Mouse (Mus musculus): ENCODE data around the gene Hspa12a. TPM values are rescaled to one million over a fixed set of nuclear protein-coding genes. Genes with fewer than 3 reads are reported as not detected.
A peak's percentile ranks its signal among the peaks of the same experiment; 100 is the strongest.
"Not testable (repeated sequence)": the region's sequence is repeated elsewhere in the genome, so short reads cannot be mapped to it uniquely, and the experiment has no call there.

Gene Hspa12a
- polyA plus RNA-seq, 1 experiment from 2014 or later, result 15.7 TPM

DNA sequence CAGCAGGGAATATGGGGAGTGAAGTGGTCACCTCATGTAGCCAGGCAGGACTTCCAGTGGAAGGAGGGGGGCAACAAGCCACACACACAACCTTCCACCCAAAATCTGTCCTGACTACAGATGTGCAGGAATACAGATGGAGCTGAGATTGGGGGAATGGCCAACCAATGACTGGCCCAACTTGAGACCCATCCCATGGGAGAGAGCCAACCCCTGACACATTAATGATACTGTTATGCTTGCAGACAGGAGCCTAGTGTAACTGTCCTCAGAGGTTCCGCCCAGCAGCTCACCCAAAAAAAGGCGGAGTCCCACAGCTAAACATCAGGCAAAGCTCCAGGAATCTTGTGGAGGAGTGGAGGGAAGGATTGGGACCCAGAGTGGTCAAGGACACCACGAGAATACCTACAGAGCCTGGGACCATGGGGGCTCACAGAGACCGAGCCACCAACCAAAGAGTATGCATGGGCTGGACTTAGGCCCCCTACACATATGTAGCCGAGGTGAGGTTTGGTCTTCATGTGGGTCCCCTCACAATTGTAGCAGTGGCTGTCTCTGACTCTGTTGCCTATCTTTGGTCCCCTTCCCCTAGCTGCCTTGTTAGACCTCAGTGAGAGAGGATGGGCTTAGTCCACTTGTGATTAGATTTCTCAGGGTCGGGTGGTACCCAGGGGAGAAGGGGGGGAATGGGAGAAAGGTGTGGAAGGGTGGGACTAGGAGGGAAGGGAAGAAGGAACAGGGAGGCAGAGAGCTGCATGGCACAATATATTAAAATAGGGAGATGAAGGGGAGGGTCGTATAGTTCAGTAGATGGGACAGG lies 40.2 kb downstream of the Hspa12a start:
- no peak overlapping the region for H3K9ac ChIP-seq (ENCODE audit: low read depth, low read length)
- no peaks in the 10 kb centered on the region for H3K36me3 ChIP-seq (ENCODE audit: control insufficient read depth, insufficient read depth, low read length)
- H3K4me1 ChIP-seq (replicated peaks; ENCODE audit: control insufficient read depth, insufficient read depth, low read length), result no peaks in the 10 kb centered on the region
- WGBS, result 70% methylated on average over 7 of the region's 7 CpGs
- DNase-seq (ENCODE audit: low spot score), result no peak
- H3K27me3 ChIP-seq (ENCODE audit: control insufficient read depth, insufficient read depth, low read length), result no peaks in the 10 kb centered on the region
- H3K4me3 ChIP-seq (ENCODE audit: low read depth, low read length), result no peak overlapping the region
- no peaks in the 10 kb centered on the region for H3K9me3 ChIP-seq (ENCODE audit: control insufficient read depth, low read length)
- ATAC-seq (ENCODE audit: low FRiP score), result no peak
- H3K27ac ChIP-seq (ENCODE audit: low read depth, low read length), result no peak overlapping the region
- H3K4me2 ChIP-seq (replicated peaks; ENCODE audit: low read depth, low read length), result no peak overlapping the region

DNA sequence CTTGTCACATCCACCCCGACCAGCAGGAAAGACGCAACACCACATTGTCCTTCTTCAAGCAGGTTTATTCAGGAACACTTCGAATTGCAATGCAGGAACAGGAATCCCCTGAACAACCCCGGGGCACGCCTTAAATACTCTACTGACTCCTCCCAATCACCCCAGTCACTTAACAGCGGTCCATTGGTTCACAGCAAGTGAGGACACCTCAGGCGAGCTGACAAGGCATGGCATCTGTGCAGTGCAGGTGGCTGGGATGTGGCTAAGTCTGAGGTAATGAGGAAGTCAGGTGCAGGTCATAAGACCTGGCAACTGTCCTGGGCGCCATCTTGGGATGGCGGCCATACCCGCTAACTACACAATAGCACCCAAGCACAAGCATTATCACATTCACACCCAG lies 43.0 kb downstream of the Hspa12a start:
- not testable (repeated sequence) for H3K9me3 ChIP-seq (ENCODE audit: control insufficient read depth, low read length); H3K4me1 ChIP-seq (replicated peaks; ENCODE audit: control insufficient read depth, insufficient read depth, low read length); DNase-seq (ENCODE audit: low spot score); H3K27ac ChIP-seq (ENCODE audit: low read depth, low read length); H3K4me3 ChIP-seq (ENCODE audit: low read depth, low read length); ATAC-seq (ENCODE audit: low FRiP score); H3K9ac ChIP-seq (ENCODE audit: low read depth, low read length); H3K4me2 ChIP-seq (replicated peaks; ENCODE audit: low read depth, low read length); H3K36me3 ChIP-seq (ENCODE audit: control insufficient read depth, insufficient read depth, low read length); H3K27me3 ChIP-seq (ENCODE audit: control insufficient read depth, insufficient read depth, low read length)
- WGBS, result 87% methylated on average over 10 of the region's 10 CpGs

DNA sequence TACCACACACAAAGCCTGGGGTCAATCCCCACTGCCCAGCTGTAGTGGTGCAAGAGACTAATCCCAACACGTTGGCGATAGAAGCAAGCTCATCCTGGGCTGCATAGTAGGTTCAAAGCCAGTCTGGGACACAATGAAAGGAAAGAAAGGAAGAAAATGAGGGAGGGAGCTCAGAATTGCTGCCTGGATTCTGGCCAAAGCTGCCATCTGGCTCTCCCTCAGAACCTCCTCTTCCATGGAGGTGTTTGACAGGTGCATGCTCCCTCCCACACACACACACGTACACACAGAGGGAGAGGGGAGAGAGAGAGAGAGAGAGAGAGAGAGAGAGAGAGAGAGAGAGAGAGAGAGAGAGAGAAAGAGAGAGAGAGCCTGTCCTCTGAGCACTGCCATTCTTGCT lies 47.2 kb downstream of the Hspa12a start:
- Histone ChIP-seq H3K36me3 (ENCODE audit: control insufficient read depth, insufficient read depth, low read length) (no peaks in the 10 kb centered on the region), H3K9ac (ENCODE audit: low read depth, low read length) (no peak overlapping the region), H3K9me3 (ENCODE audit: control insufficient read depth, low read length) (no peaks in the 10 kb centered on the region), H3K27me3 (ENCODE audit: control insufficient read depth, insufficient read depth, low read length) (no peaks in the 10 kb centered on the region), H3K4me2 (replicated peaks; ENCODE audit: low read depth, low read length) (no peak overlapping the region), H3K4me1 (replicated peaks; ENCODE audit: control insufficient read depth, insufficient read depth, low read length) (no peaks in the 10 kb centered on the region), H3K4me3 (ENCODE audit: low read depth, low read length) (no peak overlapping the region), H3K27ac (ENCODE audit: low read depth, low read length) (no peak overlapping the region)
- WGBS, result 87% methylated on average over 2 of the region's 3 CpGs
- no peak for ATAC-seq (ENCODE audit: low FRiP score)
- no peak for DNase-seq (ENCODE audit: low spot score)

DNA sequence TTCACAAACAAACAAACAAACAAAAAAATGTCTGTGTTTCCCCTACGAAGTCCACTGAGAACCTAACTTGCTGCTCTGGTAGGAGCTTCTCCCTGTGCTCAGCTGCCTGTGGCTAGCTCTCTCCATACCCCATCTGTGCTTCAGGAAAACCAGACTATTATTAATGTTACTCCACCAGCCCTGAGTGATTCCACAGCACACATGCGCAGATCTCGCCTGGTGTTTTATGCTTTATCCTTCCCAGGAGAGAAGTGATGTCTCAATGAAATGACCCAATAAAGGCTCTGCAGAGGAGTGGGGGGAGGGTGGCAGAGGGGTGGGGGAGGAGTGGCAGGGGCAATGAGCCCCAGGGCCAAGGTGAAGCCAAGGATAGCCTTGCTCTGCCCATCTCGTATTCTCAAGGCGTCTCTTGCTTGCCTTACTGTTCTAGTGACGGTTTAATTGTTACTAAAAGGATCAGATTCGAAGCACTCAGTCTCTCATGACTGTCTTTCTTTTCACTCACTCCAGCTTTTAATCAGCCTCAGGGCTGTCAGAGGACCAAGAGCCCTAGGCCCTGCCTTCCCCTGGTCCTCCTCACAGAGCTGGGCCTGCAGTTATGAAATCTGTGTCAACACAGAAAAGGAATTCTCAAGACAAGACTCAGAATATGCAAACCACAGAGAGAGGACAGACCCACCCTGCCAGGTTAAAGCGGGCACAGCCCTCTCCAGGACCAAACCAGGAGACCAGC lies 54.0 kb downstream of the Hspa12a start:
- no peaks in the 10 kb centered on the region for H3K36me3 ChIP-seq (ENCODE audit: control insufficient read depth, insufficient read depth, low read length)
- H3K9me3 ChIP-seq (ENCODE audit: control insufficient read depth, low read length), result no peaks in the 10 kb centered on the region
- no peak overlapping the region for H3K4me3 ChIP-seq (ENCODE audit: low read depth, low read length)
- peak; percentile 66; the same call in 1 of the 2 replicates for ATAC-seq (ENCODE audit: low FRiP score)
- peak overlapping the region; percentile 77 for H3K27ac ChIP-seq (ENCODE audit: low read depth, low read length)
- peak; percentile 42 for DNase-seq (ENCODE audit: low spot score)
- no peak overlapping the region for H3K4me2 ChIP-seq (replicated peaks; ENCODE audit: low read depth, low read length)
- H3K27me3 ChIP-seq (ENCODE audit: control insufficient read depth, insufficient read depth, low read length), result no peaks in the 10 kb centered on the region
- 62% methylated on average over 8 of the region's 8 CpGs for WGBS
- no peak overlapping the region for H3K9ac ChIP-seq (ENCODE audit: low read depth, low read length)
- H3K4me1 ChIP-seq (replicated peaks; ENCODE audit: control insufficient read depth, insufficient read depth, low read length), result no peaks in the 10 kb centered on the region

- H3K36me3 ChIP-seq (ENCODE audit: control insufficient read depth, insufficient read depth, low read length), result no peaks in the 10 kb centered on the region
- H3K4me2 ChIP-seq (replicated peaks; ENCODE audit: low read depth, low read length), result no peak overlapping the region
- no peak overlapping the region for H3K27ac ChIP-seq (ENCODE audit: low read depth, low read length)
- H3K27me3 ChIP-seq (ENCODE audit: control insufficient read depth, insufficient read depth, low read length), result no peaks in the 10 kb centered on the region
- ATAC-seq (ENCODE audit: low FRiP score) (no peak), DNase-seq (ENCODE audit: low spot score) (no peak)
- no peaks in the 10 kb centered on the region for H3K4me1 ChIP-seq (replicated peaks; ENCODE audit: control insufficient read depth, insufficient read depth, low read length)
- no peaks in the 10 kb centered on the region for H3K9me3 ChIP-seq (ENCODE audit: control insufficient read depth, low read length)
- H3K9ac ChIP-seq (ENCODE audit: low read depth, low read length), result no peak overlapping the region
- 68% methylated on average over 7 of the region's 7 CpGs for WGBS
- H3K4me3 ChIP-seq (ENCODE audit: low read depth, low read length), result no peak overlapping the region
Observed at GRCm38 (mm10) chr19:58886467-58886866, 57.0 kb downstream of the Hspa12a start.

DNA sequence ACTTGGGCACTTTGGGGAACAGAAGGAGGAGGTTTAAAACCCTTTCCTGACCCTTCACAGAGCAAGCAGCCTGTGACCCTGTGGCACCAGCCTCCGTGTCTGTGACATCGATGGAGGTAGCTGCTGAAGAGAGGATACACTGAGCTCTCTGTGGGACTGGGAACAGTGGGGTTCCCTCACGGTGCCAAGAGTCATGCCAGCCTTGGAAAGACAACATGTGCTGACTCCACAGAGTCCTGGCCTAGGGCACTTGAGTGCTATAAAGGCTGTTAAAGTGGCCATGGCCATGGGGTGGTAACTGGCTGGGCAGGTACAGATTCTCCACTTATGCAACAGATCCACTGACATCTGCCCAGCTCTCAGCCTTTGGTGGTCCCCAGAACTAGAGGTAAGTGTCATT lies 60.0 kb downstream of the Hspa12a start:
- no peaks in the 10 kb centered on the region for H3K27me3 ChIP-seq (ENCODE audit: control insufficient read depth, insufficient read depth, low read length)
- H3K9ac ChIP-seq (ENCODE audit: low read depth, low read length), result no peak overlapping the region
- no peaks in the 10 kb centered on the region for H3K9me3 ChIP-seq (ENCODE audit: control insufficient read depth, low read length)
- H3K4me3 ChIP-seq (ENCODE audit: low read depth, low read length), result no peak overlapping the region
- H3K36me3 ChIP-seq (ENCODE audit: control insufficient read depth, insufficient read depth, low read length), result no peaks in the 10 kb centered on the region
- ATAC-seq (ENCODE audit: low FRiP score) (no peak), DNase-seq (ENCODE audit: low spot score) (no peak)
- H3K27ac ChIP-seq (ENCODE audit: low read depth, low read length), result no peak overlapping the region
- 84% methylated on average over 3 of the region's 3 CpGs for WGBS
- no peaks in the 10 kb centered on the region for H3K4me1 ChIP-seq (replicated peaks; ENCODE audit: control insufficient read depth, insufficient read depth, low read length)
- no peak overlapping the region for H3K4me2 ChIP-seq (replicated peaks; ENCODE audit: low read depth, low read length)

- Histone ChIP-seq H3K4me2 (replicated peaks; ENCODE audit: low read depth, low read length) (no peak overlapping the region), H3K9me3 (ENCODE audit: control insufficient read depth, low read length) (no peaks in the 10 kb centered on the region), H3K27me3 (ENCODE audit: control insufficient read depth, insufficient read depth, low read length) (no peaks in the 10 kb centered on the region), H3K9ac (ENCODE audit: low read depth, low read length) (no peak overlapping the region), H3K4me3 (ENCODE audit: low read depth, low read length) (no peak overlapping the region), H3K4me1 (replicated peaks; ENCODE audit: control insufficient read depth, insufficient read depth, low read length) (no peaks in the 10 kb centered on the region), H3K36me3 (ENCODE audit: control insufficient read depth, insufficient read depth, low read length) (no peaks in the 10 kb centered on the region), H3K27ac (ENCODE audit: low read depth, low read length) (no peak overlapping the region)
- WGBS, result 88% methylated on average over 4 of the region's 4 CpGs
- ATAC-seq (ENCODE audit: low FRiP score) (no peak), DNase-seq (ENCODE audit: low spot score) (no peak)
Observed at GRCm38 (mm10) chr19:58882336-58882735, 61.1 kb downstream of the Hspa12a start.

DNA sequence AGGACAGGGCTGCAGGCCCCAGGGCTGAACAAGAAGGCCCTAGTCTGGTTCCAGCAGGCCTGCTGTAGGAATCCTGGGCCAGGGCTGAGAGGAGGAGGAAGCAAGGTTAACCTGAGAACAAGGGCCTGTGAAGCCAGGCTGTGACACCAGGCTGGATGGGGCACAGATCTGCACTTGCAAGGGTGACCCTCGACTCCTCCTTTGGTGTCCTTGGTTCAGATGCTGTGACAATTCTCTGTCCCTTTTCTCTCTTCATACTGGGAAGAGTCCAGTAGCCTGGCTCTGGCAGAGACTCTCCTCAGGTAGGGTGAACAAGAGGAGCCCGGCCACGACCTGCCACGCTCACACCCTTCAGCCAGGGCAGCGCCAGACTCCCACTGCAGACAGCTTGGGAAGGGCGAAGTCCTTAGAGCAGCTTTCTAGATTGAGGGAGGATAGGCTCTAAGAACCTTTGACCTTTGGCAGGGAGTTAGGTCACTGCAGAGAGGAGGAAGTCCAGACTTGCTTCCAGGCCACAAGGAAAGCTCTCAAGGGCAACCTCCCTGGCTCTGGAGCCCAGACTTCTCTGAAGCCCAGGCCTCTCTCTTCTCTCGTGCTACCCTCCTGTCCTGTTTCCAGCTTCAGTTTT lies 64.0 kb downstream of the Hspa12a start:
- 84% methylated on average over 7 of the region's 7 CpGs for WGBS

More for the DNA sequence above, 64.0 kb downstream of the Hspa12a start:
- DNase-seq (ENCODE audit: low spot score) (no peak), ATAC-seq (ENCODE audit: low FRiP score) (no peak)
- Histone ChIP-seq H3K4me3 (ENCODE audit: low read depth, low read length) (no peak overlapping the region), H3K4me2 (replicated peaks; ENCODE audit: low read depth, low read length) (no peak overlapping the region), H3K36me3 (ENCODE audit: control insufficient read depth, insufficient read depth, low read length) (no peaks in the 10 kb centered on the region), H3K9me3 (ENCODE audit: control insufficient read depth, low read length) (no peaks in the 10 kb centered on the region), H3K27me3 (ENCODE audit: control insufficient read depth, insufficient read depth, low read length) (no peaks in the 10 kb centered on the region), H3K4me1 (replicated peaks; ENCODE audit: control insufficient read depth, insufficient read depth, low read length) (no peaks in the 10 kb centered on the region), H3K27ac (ENCODE audit: low read depth, low read length) (no peak overlapping the region), H3K9ac (ENCODE audit: low read depth, low read length) (no peak overlapping the region)

Measured in hindbrain, embryonic 11.5 days (tissue).